Mouse (Mus musculus) embryonic facial prominence, embryonic 10.5 days (tissue): ENCODE measurements around the gene Olfr1474. TPM values are rescaled to one million over a fixed set of nuclear protein-coding genes. Genes with fewer than 3 reads are reported as not detected.
"Not testable (repeated sequence)": the region's sequence is repeated elsewhere in the genome, so short reads cannot be mapped to it uniquely, and the experiment has no call there.

Experiments used
- DNase-seq: peaks from one replicate; pipeline ENCODE4 v3.0.0-alpha.2; 2017; ENCODE audit warnings: low spot score
- H3K27ac ChIP-seq: fragments of 300-500 bp; sonication (generic); replicated peaks from 2 replicates; pipeline ENCODE4 v1.5.1; 2016; ENCODE audit warnings: mild to moderate bottlenecking
- H3K27me3 ChIP-seq: fragments of 300-500 bp; sonication (generic); replicated peaks from 2 replicates; pipeline ENCODE4 v1.6.1; 2016; ENCODE audit warnings: low read depth, mild to moderate bottlenecking; ENCODE audit not compliant: poor library complexity, severe bottlenecking
- H3K36me3 ChIP-seq: fragments of 300-500 bp; sonication (generic); replicated peaks from 2 replicates; pipeline ENCODE4 v1.6.1; 2016; ENCODE audit warnings: mild to moderate bottlenecking, moderate library complexity
- H3K4me1 ChIP-seq: fragments of 300-500 bp; sonication (generic); 2 replicates; pipeline ENCODE4 v1.6.1; 2016
- H3K4me3 ChIP-seq: fragments of 300-500 bp; sonication (generic); 2 replicates; pipeline ENCODE4 v1.5.1; 2016; ENCODE audit warnings: mild to moderate bottlenecking, moderate library complexity
- H3K9me3 ChIP-seq: fragments of 300-500 bp; sonication (generic); 2 replicates; pipeline ENCODE4 v1.6.1; 2016; ENCODE audit warnings: mild to moderate bottlenecking
- WGBS: fragments of 180-500 bp; shearing (Covaris S2); methylation state at CpG from one replicate; pipeline ENCODE4 v1.1.7; 2016; 5-methylcytosine and 5-hydroxymethylcytosine counted together
- polyA plus RNA-seq: library from polyadenylated mRNA; unstranded; fragments of >200 nt; fragmentation: Nextera tagmentation; extraction: Ambion mirVana; gene quantifications from 2 replicates; pipeline ENCODE4 v1.2.1, GENCODE M21; 2016

The Olfr1474 gene
- not detected in 2 replicates for polyA plus RNA-seq

GRCm38 (mm10) chr19:13469265-13469664 is at the start of gene Olfr1474:
Gene Olfr1474 (plus strand): TSS chr19:13469565.
- WGBS, result 80% methylated on average over 4 of the region's 4 CpGs
- H3K9me3 ChIP-seq, H3K36me3 ChIP-seq, H3K4me3 ChIP-seq, DNase-seq, H3K27ac ChIP-seq, H3K27me3 ChIP-seq, H3K4me1 ChIP-seq: not testable (repeated sequence)

- peaks cover 14% of the 10 kb centered on the region; the same call in 1 of the 2 replicates for H3K9me3 ChIP-seq
- H3K27me3 ChIP-seq, DNase-seq, H3K4me3 ChIP-seq, H3K27ac ChIP-seq, H3K36me3 ChIP-seq, H3K4me1 ChIP-seq: not testable (repeated sequence)
- WGBS, result 78% methylated on average over 2 of the region's 2 CpGs
Measured at GRCm38 (mm10) chr19:13443109-13443508, 26.3 kb upstream of the Olfr1474 start, which contains the start of gene Olfr1471. Gene Olfr1471 (plus strand): TSS chr19:13443409.

GRCm38 (mm10) chr19:13455986-13456385 is 13.4 kb upstream of the Olfr1474 start, which contains the start of gene Olfr1472:
Gene Olfr1472 (minus strand): TSS chr19:13456086.
- Histone ChIP-seq H3K4me3 (no peak within 1 kb of the TSS), H3K4me1 (no peaks in the 10 kb centered on the region), H3K27me3 (no peaks in the 10 kb centered on the region), H3K36me3 (no peaks in the 10 kb centered on the region), H3K27ac (no peak within 1 kb of the TSS), H3K9me3 (peaks cover 23% of the 10 kb centered on the region; the same call in 1 of the 2 replicates)
- 92% methylated on average over 1 of the region's 1 CpGs for WGBS
- no peak for DNase-seq

- no peaks in the 10 kb centered on the region for H3K27me3 ChIP-seq
- no peak for DNase-seq
- H3K27ac ChIP-seq, result no peak within 1 kb of the TSS
- H3K4me1 ChIP-seq, result no peaks in the 10 kb centered on the region
- H3K4me3 ChIP-seq, result no peak within 1 kb of the TSS
- no peaks in the 10 kb centered on the region for H3K9me3 ChIP-seq
- H3K36me3 ChIP-seq, result no peaks in the 10 kb centered on the region
Measured at GRCm38 (mm10) chr19:13480096-13480495, 10.7 kb downstream of the Olfr1474 start, which contains the start of gene Olfr1475. Gene Olfr1475 (minus strand): TSS chr19:13480196.

- WGBS, result 78% methylated on average over 3 of the region's 3 CpGs
- Histone ChIP-seq H3K27ac (no peak within 1 kb of the TSS), H3K9me3 (peaks cover 21% of the 10 kb centered on the region), H3K36me3 (no peaks in the 10 kb centered on the region), H3K4me3 (no peak within 1 kb of the TSS), H3K27me3 (no peaks in the 10 kb centered on the region), H3K4me1 (no peaks in the 10 kb centered on the region)
- no peak for DNase-seq
Measured at GRCm38 (mm10) chr19:13500246-13500645, 30.9 kb downstream of the Olfr1474 start, which contains the start of gene Olfr1477. Gene Olfr1477 (plus strand): TSS chr19:13500546.

Other genes with a start within 250 kb of the Olfr1474 start
- gene Olfr1463, start 238.2 kb upstream of the Olfr1474 start, polyA plus RNA-seq, result not detected in 2 replicates
- gene Olfr1465, start 154.0 kb upstream of the Olfr1474 start, polyA plus RNA-seq, result not detected in 2 replicates
- not detected in 2 replicates for gene Olfr1466, start 130.7 kb upstream of the Olfr1474 start, polyA plus RNA-seq
- not detected in 2 replicates for gene Olfr1467, start 107.3 kb upstream of the Olfr1474 start, polyA plus RNA-seq
- not detected in 2 replicates for gene Olfr1469, start 61.7 kb upstream of the Olfr1474 start, polyA plus RNA-seq
- gene Olfr1471, start 26.2 kb upstream of the Olfr1474 start, polyA plus RNA-seq, result not detected in 2 replicates
- not detected in 2 replicates for gene Olfr1472, start 13.5 kb upstream of the Olfr1474 start, polyA plus RNA-seq
- gene Olfr1475, start 10.6 kb downstream of the Olfr1474 start, polyA plus RNA-seq, result not detected in 2 replicates
- not detected in 2 replicates for gene Olfr1477, start 31.0 kb downstream of the Olfr1474 start, polyA plus RNA-seq
- not detected in 2 replicates for gene Olfr1480, start 58.3 kb downstream of the Olfr1474 start, polyA plus RNA-seq
- gene Olfr1484, start 113.9 kb downstream of the Olfr1474 start, polyA plus RNA-seq, result not detected in 2 replicates
- not detected in 2 replicates for gene Olfr1487, start 147.8 kb downstream of the Olfr1474 start, polyA plus RNA-seq
- not detected in 2 replicates for gene Olfr1489, start 162.1 kb downstream of the Olfr1474 start, polyA plus RNA-seq
- gene Olfr1490, start 181.5 kb downstream of the Olfr1474 start, polyA plus RNA-seq, result not detected in 2 replicates
- gene Olfr1491, start 227.7 kb downstream of the Olfr1474 start, polyA plus RNA-seq, result not detected in 2 replicates